Mouse (Mus musculus): ENCODE measurements at regions not wholly inside any gene's neighbourhood (a gene's known extent, or its start where the extent isn't known, plus 50 kb on each side); places are given as distances from the start of the nearest gene placed in this dataset.

DNA sequence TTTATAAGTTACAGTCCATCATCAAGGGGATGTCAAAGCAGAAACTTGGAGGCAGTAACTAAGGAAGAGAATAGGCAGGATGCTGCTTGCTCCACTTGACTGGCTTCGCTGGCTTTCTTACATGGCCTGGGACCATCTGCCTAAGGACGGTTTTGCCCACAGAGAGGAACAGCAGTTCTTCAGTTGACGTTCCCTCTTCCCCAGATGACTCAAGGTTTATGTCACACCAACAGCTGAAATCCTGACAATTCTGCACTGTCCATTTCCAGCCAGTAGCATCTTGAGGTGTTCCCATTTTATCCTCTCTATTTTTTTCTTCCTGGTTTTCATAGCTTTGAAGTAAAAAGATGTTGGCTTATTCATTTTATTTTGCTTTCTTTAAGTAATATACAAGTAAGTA is 391.8 kb downstream of the Tshz3 start:
- no peak for DNase-seq (ENCODE audit: low read depth in 2 of 2, low spot score in 2 of 2)

DNA sequence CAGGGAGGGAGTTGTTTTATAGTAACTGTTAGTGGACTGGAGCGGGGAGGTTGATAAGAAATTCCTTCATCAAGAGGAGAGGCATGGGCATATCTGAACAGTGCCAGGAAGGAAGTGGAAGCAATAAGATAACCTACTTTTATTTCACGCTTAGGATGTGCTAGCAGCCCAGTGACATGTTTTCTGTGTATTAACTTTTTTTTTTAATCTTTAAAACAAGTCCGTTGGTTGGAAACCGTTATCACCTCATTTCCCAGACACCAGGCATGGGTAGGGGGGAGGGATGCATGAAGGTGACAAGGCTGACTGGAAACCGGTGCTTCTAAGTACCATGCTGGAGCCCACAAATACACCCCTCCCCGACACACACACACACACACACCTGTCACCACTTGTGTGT is 394.7 kb downstream of the Tshz3 start:
- no peak for DNase-seq (ENCODE audit: low read depth in 2 of 2, low spot score in 2 of 2)

GRCm38 (mm10) chr7:37093721-37094120 is 395.8 kb downstream of the Tshz3 start:
- DNase-seq (ENCODE audit: low read depth in 2 of 2, low spot score in 2 of 2): no peak

DNA sequence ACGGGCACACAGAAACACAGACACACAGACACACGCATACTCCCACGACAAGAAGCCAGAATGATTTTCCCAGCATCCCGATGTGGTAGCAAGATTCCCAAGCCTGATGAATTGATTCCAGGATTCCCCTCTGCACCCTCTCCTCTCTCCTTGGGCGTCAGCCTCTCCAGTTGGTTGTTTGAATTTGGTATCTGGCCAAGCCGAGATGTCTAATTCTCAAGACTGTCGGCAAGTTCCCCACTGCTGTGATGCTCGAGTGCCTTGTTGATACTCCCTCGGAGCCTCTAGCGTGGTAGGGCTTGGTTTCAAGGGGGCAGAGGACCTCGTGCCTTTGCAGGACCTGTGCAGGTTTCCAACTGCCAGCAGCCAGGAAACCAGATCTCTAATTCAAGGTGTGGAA is 397.9 kb downstream of the Tshz3 start:
- no peak for DNase-seq (ENCODE audit: low read depth in 2 of 2, low spot score in 2 of 2)

DNA sequence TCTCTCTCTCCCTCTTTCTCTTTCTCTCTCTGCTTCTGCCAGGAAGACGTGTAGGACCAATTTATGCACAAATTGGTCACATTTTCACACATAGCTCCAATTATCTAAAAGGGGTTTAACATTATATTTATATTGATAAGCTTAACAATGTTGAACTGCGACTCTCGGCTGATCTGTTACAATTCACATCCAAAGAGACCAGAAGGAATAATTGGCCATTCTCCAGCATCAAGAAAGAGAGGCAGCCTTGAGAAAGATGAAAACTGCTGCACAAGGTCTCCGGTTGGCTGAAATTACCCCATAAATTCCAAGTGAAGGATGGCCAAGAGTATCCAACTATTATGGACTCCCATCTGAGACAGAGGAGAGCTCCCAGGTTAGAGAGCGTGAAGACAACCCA is 398.4 kb downstream of the Tshz3 start:
- no peak for DNase-seq (ENCODE audit: low read depth in 2 of 2, low spot score in 2 of 2)

- no peak for DNase-seq (ENCODE audit: low read depth in 2 of 2, low spot score in 2 of 2)
Observed at GRCm38 (mm10) chr7:37098950-37099349, 401.0 kb downstream of the Tshz3 start.

GRCm38 (mm10) chr7:37104671-37105070 is 406.8 kb downstream of the Tshz3 start:
- DNase-seq (ENCODE audit: low read depth in 2 of 2, low spot score in 2 of 2): no peak

GRCm38 (mm10) chr7:37111071-37111470 is 413.2 kb downstream of the Tshz3 start:
- DNase-seq (ENCODE audit: low read depth in 2 of 2, low spot score in 2 of 2): no peak

- DNase-seq (ENCODE audit: low read depth in 2 of 2, low spot score in 2 of 2): no peak
Observed at GRCm38 (mm10) chr7:37120776-37121175, 422.9 kb downstream of the Tshz3 start.

DNA sequence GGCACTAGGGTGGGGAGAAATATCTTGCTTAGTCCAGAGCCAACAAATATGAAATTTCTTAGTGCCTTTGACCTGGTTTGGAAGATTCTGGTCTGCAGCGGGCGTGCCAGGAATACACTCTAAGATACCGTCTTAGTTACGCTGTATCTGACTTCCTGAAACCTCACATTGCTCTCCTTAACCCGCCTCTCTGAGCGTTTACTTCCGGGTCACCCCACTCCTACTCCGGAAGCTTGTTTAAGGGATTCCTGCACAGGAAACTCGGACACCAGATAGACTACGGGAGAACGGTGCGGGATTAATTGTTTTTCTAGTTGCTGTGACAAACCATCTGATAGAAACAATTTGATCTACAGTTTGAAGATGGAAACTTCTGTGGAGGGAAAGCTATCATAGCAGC is 442.3 kb downstream of the Tshz3 start:
- DNase-seq (ENCODE audit: low read depth in 2 of 2, low spot score in 2 of 2): no peak

DNA sequence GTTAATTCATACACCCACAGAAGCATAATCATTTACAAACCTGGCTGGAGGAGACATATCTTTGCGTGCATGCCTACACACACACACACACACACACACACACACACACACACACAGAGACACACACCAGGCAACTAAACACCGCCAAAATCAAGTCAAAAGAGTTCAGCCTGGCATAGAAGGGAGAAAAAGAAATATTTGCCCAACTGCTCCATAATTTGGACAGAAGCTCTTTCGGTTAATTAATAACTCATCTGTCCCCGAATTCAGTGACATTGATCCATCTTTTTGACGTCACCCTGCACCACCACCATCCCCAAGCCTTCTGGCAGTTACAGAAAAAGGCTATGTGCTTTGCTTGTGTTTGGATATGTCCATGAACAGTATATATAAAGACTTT is 444.9 kb downstream of the Tshz3 start:
- no peak for DNase-seq (ENCODE audit: low read depth in 2 of 2, low spot score in 2 of 2)

GRCm38 (mm10) chr7:37144303-37144702 is 446.4 kb downstream of the Tshz3 start:
- no peak for DNase-seq (ENCODE audit: low read depth in 2 of 2, low spot score in 2 of 2)

- DNase-seq (ENCODE audit: low read depth in 2 of 2, low spot score in 2 of 2): no peak
Observed at GRCm38 (mm10) chr7:37149711-37150110, 451.8 kb downstream of the Tshz3 start.

- DNase-seq (ENCODE audit: low read depth in 2 of 2, low spot score in 2 of 2): no peak
Observed at GRCm38 (mm10) chr7:37159801-37160200, 461.9 kb downstream of the Tshz3 start.

DNA sequence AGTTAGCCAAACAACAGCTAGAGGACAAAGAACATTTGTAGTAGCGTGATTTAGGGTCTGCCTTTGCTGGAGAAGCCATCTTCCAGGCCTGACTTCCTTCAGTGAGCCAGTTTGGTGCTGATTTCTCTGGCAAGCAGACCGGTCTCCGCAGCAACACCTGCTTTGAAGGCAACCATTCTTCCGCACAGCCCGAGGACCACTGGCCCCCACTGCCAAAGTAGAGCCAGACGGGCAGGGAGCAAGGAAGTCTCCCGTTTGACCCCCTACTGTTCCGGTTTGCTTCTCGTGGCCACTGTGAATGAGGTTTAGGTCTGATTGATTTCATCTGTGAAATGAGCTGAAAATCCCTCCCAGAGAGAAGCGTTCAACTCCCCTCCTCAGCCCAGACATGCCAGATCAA is 471.0 kb downstream of the Tshz3 start:
- no peak for DNase-seq (ENCODE audit: low read depth in 2 of 2, low spot score in 2 of 2)

- no peak for DNase-seq (ENCODE audit: low read depth in 2 of 2, low spot score in 2 of 2)
Observed at GRCm38 (mm10) chr7:37175746-37176145, 477.8 kb downstream of the Tshz3 start.

GRCm38 (mm10) chr7:37178256-37178655 is 480.3 kb downstream of the Tshz3 start:
- no peak for DNase-seq (ENCODE audit: low read depth in 2 of 2, low spot score in 2 of 2)

GRCm38 (mm10) chr7:37179907-37180306 is 482.0 kb downstream of the Tshz3 start:
- DNase-seq (ENCODE audit: low read depth in 2 of 2, low spot score in 2 of 2): no peak

DNA sequence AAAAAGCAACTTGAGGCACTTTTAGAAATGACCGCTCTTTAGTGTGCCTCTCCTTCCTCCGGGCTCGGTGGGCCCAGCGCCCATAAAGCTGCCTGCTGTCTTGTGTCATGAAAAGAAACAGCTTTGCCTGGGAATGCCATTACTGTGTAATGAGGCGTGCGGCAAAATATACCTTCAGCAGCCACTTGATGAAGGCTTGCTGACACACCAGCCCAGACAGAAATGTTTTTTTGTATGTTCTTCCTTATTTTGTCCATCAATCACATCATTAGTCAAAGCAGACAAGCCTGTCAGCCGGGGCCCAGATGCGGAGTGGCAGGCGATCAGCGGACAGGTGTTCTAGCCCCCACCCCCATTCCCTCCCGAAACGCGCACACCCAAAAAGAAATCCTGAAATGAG is 482.5 kb downstream of the Tshz3 start:
- DNase-seq (ENCODE audit: low read depth in 2 of 2, low spot score in 2 of 2): no peak

DNA sequence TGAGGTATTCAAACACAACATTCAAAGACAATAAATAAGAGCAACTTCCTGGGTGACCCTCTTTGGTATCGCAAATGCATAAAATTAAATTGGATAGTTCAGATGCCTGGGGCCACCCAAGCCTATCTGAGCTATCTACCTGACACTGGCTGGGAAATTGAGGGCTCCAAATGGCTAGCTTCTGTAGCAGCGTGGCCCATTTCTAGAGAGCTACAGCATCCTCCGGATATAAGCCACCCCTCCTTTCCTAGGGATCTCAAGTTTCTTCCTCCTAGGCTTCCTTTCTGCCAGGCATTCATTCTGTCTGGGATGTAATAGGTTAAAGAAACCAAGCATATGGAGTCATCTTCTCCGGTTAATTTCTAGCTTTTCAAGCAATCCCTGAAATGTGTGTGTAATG is 483.2 kb downstream of the Tshz3 start:
- no peak for DNase-seq (ENCODE audit: low read depth in 2 of 2, low spot score in 2 of 2)

DNA sequence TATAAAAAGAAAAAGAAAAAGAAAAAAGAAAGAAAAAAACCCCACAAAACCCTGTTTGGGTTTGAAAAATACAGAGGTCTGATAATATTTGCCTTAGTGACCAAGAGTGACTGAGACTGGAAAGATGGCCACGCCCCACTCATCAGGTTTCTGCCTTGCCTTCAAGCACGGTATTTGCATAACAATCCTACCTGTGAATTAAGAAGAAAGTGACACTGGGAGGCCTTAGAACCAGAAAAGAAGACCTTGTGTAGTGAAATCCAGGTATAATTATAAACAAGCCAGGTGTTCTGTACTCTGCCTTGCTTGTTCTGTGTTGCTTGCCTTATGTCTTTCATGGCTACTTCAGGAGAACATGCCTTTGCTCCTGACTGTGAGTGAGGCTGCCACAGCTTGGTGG is 494.6 kb downstream of the Tshz3 start:
- no peak for DNase-seq (ENCODE audit: low read depth in 2 of 2, low spot score in 2 of 2)

DNA sequence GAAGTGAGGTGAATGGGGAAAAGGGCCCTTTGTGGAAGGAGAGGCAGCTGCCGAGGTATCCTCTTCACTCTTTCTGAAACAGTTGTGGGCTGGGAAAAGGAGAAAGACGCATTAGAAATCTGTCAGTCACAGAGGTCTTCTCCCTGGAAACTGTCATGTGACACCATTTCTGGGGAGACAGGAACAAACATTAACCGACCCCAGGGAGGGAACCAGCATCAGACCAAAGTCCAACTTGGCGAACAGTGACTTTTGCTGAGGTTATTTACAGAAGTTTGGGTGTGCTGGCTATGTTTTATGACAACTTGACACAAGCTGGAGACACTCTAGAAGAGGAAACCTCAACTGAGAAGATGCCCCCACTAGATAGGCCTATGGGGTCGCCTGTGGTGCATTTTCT is 506.9 kb downstream of the Tshz3 start:
- no peak for DNase-seq (ENCODE audit: low read depth in 2 of 2, low spot score in 2 of 2)

DNA sequence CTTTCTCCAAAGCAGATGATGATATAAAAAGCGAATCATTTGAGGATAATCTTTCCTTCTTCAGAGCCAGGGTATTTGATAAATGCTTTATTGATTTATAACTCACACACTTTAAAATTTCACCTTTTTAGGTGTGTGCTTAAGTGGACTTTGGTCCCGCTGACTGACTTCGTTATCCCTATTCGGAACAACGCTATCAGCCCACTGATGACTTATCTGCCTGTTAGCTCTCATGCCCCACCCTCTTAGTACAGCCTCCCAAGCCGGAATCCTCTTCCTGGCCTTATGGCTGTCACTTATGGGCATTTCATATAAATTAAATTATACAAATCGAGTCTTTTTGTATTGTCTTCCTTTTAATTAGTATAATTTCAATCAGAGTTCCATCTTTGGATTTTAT is 510.4 kb downstream of the Tshz3 start:
- DNase-seq (ENCODE audit: low read depth in 2 of 2, low spot score in 2 of 2): no peak

DNA sequence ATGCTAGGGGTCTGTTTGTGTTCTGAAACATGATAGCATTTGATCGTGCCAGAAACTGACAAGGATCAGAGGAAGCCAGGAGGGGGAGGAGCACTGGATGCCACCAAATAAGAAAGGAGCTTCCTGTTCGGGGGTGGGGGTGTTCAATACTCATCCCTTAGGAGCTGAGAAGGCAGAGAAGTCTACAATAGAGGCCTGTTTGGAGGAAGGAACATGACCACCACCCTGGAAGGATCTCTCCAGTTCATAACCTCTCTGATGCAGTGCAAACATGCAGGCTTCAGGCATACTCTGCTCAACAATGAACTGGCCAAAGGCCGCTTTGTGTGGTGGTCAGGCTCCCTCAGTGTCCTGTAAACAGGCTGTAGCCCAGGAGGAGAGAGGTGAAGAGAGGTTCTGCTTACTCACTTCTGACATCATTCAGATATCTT is 515.8 kb downstream of the Tshz3 start:
- no peak for DNase-seq (ENCODE audit: low read depth in 2 of 2, low spot score in 2 of 2)
